Mouse (Mus musculus) frontal cortex, postnatal 10 days (tissue): Measurements from ENCODE around the gene Megf11.

Experiments
- DNase-seq, 2 experiments: peaks; one replicate each; pipeline ENCODE4 v3.0.0; 2022; ENCODE audit warnings: low spot score in 2 of 2, mixed read lengths in 1 of 2

Megf11 gene

DNA sequence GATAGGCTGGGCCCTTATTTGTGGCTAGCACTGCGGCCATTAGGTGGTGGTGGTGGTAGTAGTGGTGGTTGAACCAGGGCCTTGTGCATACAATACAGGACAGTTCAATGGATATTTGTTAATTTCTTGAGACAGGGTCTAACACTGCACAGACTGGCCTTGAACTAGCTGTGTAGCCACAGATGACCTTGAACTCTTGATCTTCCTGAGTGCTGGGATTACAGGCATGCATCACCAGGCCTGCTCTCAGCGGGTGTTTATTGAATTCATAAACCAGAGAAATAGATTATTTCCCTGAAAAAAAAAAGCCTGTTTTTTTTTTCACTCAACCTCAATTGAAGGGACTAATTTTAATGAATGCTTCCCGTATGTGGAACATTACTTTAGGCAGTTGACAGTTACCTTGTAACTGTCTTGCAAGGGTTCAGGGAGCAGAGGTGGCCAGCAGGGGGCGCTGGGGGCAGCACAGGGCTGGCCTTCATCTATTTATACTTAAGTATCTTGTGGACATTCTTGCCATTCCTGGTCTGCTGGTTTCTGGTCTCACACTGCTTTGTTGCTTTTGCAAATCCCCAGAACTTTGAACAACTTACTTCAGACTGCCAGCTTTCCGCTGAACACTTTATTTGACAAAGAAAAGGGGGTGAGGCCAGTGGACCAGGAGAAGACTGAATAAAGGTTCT lies 8.6 kb downstream of the Megf11 start:
- peak in 1 of 2 experiments; percentile 54 for DNase-seq

DNA sequence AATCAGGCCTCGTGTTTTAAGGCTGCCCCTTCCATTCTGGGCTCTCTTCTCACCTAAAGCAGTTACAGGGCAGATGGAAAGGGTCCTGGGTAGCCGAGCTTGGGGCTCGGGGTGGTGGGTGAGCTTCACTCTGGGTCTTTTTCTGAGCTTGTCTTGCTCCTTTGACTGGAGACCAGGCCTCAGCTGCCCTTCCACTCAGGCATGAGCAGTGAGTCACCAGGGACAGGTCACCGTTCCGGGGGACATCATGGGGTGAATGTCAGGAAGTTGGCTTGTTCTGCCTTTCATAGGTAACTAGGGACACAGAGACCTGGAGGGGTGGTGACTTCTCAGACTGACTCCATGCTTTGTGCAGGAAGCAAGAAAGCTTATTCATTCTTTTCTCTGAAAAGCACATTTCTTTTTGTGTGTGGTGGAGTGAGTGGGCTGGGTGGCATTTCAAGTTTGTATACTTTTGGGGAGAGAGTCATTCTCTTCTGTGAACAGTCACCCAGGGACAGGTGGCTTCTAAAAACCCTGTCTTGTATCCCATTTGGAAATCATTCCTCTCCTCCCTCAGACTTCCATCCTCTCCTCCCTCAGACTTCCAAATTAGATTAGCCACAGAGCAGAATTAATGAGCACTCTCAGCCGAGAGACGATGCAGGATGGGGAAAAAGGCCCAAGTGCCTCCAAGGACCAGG lies 10.0 kb downstream of the Megf11 start:
- no peak for DNase-seq

DNA sequence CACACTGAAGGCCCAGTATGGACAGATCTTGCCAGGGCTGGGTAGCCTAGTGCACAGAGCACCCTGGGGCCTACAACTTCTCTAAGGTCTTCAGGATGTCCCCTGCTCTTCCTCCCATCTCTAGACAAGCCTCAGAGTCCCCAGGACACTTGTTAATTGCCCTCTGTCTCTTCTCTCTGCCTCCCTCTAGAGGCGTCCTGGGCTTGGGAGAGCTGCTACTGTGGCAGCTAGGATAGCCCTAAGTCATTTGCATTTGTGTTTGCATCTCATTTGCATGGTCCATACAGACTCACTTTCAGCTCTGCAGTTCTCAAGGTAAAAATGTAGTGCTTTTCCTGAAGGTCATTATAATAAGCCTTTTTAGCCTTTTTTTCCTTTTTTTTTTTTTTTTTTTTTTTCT lies 11.7 kb downstream of the Megf11 start:
- no peak for DNase-seq

DNA sequence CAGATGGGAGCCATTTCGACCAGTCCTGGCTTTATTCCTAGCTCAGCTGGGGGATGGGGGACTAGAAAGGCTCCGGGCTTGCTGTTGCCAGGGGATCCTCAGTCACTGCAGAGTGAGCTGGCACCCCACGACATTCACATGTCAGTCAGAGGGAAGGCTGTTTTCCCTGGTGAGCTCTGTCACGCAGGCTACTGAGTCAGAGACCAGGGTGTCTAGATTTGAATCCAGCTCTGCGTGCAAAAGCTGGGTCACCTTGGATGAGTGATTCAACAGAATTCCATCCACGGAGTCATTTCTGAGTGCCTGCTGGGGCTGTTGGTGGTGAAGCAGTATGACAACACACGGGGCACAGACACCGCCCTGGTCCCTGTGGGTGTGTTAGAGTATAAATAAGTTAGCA lies 13.7 kb downstream of the Megf11 start:
- DNase-seq: no peak

DNA sequence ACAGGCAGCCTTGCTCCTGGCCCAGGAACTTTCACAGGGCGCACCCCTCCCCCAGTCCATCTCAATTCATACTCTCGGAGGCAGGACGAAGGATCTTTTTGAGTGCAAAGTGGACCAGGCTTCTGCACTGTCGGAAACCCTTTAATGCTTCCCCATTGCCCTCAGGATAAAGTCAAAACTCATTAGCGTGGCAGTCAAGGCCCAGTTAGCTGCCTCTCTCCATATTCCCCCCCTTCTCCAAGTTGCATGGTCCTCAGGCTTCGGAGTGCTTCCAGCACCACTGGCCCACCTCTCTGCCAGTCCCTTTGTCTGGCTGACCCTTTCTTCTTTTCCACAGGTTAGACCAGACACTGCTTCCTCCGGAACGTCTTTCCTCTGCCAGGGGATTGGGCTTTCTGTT lies 16.7 kb downstream of the Megf11 start:
- no peak for DNase-seq

DNA sequence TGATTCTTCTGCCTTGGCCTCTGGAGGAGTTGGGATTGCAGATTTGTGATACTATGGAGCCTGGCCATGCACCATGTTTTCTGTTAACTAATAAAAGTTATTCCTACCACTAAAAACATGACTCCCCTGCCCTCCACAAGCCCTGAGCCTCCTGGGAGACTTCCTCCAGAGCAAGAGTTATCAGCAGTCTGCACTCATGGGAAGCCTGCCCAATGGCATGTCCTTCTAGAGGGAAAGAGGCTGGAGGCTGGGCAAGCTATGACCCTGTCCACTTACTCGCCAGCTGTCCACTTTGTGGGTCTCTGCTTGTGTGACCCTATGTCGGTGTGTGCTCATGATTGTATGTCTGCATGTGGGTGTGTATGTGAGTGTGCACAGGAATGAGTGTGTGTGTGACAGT lies 21.4 kb downstream of the Megf11 start:
- DNase-seq: no peak

DNA sequence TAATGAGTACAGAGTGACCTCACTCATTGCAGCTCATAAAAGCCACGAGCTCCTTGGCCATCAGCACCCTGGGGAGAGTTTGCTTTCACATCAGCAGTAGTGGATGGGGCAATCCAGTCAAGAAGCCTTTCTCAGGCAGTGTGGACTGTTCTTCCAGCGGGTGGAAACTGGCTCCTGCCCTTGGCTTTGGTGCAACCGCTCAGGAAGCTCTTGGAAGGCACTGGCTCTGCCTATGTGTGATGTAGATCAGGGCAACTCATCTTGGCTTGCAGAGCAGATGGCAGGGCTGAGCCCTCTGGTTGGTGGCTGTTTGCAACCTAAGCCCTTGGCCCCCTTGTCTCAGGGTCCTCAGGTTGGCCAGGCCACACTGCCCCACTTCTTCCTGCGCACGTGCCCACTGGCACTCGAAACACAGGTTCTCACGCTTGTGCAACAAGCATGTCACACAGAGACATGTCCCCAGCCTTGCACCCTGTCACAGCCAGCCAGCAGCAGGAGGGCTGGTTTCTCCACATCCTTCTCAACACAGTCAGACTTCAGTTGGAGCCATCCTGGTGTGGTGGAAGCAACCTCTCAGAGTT lies 22.1 kb downstream of the Megf11 start:
- no peak for DNase-seq

DNA sequence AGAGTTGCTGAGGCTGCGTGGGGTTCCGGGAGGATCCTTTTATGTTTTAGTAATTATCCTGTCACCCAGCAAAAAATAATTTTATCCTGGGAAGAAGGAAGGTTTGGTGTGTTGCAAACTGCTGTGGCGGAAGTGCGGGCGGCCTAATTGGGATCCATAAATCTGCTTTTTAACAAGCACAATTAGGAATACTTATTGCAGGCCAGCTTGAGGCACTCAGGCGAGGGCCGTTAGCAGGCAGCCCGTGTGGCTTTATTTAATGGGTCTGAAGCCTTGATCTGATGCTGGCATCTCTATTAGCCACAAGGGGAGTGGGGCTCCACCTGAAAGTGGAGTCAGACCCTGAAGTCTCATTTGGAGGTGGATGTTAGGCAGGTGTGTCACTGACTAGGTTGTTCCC lies 23.4 kb downstream of the Megf11 start:
- no peak for DNase-seq

DNA sequence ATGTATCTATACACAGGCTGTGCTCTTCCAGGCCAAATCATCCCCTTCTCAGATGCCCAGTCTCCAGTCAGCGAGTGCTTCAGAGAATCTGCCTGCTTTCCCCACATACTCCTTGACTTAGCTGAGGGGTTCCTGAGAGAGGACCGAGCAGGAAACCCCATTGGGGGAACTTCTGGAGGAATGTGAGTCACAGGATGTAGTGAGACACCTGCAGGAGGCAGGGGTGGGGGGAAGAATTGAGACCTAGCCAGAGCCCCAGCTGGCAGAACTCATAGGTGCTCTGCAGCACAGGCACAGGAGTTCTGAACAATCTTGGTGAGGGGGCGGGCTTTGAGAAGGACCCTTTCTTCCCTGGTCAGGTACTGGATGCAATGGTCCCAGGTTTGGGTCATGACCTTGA lies 35.0 kb downstream of the Megf11 start:
- DNase-seq: no peak

DNA sequence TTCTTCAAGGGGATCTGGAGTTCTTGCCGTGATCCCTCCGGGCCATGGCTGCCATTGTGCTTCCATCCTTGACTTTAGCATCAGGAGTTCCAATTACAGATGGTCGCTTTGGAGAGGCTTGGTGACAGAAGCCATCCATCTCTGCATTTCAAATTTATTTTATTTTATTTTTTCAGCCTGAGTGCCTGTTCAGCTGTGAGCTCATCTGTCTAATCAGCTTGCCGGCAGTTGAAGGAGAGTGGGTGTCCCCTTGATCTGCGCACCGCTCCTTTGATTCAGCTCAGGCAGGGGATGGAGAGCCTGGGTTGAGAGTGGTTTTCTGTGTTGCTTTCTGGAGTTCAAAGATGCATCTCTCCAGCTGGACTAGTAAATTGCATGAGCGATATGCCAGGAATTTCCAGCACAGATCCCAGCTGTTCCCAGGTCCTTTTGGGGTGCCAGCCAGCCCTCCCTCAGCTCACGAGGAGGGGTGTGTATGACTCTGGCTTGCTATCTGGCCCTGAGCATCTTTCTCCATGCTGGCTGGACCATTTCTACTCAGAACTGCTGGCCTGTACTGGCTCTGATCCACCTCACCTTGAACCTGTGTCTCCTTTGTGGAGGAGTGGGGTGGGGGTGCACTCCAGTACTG lies 36.7 kb downstream of the Megf11 start:
- DNase-seq: no peak

DNA sequence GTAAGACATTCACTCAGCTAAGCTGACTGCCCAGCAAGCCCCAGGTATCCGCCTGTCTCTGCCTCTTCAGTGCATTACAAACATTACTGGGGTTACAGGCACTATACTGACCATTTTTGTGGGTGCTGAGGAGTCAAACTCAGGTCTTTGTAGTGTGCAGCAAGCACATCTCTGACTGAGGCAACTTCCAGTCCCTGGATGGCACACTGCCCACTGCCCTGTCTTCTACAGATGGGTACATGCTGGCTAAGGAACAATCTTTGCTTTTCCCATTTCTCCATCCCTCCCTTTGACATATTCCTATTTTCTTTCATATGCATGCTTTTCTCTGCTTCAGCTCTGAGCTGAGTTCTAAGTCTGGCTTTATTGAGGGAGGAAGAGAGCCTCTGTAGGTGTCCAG lies 38.5 kb downstream of the Megf11 start:
- DNase-seq: no peak

DNA sequence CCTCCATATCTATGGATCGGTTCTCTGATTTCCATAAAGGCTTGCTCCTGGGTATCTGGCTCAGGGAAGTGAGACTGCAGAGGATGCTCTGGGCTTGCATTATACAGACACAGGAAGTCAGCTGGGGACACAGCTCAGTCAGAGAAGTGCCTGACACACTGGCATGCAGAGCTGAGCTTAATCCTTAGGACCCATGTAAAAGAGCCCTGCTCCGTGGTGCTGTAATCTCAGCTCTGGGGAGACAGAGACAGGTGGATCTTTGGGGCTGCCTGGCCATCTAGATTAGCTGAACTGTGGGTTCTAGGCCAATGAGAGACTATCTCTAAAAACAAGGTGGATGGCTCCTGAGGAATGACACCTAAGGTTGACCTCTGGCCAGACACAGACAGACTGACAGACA lies 50.7 kb downstream of the Megf11 start:
- DNase-seq: no peak

DNA sequence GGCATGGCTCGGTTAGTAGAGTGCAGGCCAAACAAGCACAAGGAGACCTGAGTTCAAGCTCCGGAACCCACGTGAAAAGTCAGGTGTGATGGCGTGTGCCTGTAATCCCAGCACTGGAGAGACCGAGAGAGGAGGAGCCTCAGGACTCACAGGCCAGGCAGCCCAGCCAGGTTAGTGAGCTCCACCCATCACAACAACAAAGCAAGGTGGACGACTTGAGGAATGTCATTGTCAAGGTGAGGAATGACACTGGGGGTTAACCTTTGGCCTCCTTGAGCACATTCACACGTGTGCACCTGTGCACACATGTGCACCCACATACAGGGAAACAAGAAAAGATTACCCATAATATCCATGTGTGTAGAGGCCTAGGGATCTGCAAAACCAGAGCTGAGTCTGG lies 54.7 kb downstream of the Megf11 start:
- DNase-seq: no peak

DNA sequence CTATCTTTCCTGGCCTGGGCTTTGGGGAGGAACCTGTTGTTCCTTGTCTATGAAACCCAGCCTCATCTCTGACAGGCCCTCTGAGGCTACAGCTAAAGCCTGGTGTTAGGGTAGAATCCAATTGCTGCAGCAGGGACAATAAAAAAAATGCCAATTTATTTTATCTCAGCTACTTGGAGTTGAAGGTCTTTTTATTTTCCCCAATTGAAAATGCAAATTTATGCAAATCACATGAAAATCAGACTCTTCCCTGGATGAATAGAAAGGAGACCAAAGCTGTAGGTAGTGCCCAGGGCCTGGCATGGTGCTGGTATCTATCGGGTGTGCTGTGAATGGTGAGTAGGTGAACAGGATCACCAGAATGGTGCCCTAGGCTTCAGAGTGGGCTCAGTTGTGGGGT lies 60.6 kb downstream of the Megf11 start:
- no peak for DNase-seq

DNA sequence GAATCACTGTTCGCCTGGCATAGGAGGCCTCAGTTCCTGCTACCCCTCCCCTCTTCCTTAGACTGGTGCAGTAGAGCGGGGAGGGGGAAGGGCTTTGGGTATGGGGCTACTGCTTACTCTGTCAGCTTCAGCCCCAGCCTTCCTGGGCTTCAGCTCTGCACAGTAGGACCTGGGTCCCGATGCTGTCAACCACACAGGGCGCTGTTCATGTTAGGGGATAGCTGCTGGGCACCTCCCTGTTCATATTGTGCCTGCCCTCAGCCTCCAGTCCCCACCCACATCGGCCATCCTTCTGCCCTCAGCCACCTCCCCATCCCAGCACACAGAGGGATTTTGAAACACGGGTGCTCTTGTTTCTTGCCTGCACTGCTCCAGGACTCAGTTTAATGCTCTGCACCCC lies 61.6 kb downstream of the Megf11 start:
- DNase-seq: no peak

DNA sequence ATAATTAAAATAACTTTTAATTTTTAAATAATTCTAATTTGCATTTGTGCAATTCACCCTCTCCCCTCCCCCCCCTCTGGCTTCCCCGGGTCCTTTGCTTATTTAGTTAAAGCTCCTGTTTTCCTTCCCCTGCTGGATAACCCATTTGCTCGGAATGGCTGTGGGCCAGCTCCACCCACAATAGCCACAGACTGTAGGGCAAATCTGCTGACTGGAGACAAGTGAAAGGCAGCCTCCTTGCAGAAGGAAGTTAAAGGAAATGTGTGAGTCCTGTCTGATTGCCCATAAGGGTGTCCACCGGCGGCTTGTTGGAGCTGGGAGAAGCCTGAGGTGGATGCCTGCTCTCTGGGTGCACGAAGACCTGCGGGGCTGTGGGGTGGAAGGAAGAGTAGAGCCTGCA lies 62.1 kb downstream of the Megf11 start:
- peak in 1 of 2 experiments; percentile 37 for DNase-seq

DNA sequence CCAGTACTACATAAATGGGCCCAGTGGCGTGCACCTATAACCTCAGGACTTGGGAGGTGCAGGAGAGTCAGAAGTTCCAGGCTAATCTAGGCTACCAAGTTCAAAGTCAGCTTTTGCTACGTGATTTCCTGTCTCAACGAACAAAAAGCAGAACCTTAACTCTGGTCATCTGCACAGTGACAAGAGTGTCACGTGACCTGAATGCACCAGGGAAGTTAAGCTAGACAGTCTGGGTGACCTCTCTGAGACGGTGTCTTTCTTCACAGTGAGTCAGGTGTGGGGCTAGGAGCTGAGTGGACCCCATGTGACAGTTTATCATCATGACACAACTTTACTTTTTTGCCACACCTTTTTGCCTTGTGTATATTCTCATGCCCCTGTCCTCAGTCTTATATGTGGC lies 67.3 kb downstream of the Megf11 start:
- no peak for DNase-seq

DNA sequence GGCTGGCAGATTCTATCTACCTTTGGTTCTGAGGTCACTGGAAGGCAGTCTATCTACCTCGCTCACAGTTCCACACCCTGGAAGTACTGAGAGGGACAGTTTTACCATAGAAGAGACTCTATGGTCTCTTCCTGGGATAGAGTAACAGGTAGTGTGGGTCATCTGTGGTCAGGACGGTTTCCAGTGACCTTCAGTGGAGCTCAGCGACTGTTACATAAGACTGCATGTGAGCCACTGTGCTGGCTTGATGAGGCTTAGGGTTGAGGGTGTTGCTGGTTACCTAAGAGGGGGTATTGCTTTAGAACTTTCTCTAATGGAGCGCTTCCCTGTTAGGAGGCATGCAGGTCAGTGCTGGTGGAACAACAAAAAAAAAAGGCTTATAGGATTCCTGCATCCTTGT lies 68.8 kb downstream of the Megf11 start:
- no peak for DNase-seq

DNA sequence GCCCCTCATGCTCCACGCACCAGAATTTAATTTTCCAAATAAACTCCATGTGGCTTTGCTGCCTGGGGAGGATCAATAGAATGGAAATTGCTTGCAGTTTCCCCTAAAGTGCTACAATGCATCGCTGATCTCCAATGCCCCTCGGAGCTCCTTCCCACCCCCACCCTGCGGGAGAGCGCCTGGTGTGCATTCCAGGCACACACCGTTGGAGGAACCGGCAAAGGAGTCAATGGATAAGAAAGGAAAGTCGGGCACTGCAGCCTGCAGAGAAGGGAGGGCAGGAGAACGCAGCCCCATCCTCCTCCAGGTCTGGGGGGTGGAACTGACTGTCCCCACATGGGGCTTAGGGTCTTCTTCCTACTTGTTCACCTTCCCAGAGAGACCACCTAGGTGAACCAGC lies 70.5 kb downstream of the Megf11 start:
- no peak for DNase-seq

DNA sequence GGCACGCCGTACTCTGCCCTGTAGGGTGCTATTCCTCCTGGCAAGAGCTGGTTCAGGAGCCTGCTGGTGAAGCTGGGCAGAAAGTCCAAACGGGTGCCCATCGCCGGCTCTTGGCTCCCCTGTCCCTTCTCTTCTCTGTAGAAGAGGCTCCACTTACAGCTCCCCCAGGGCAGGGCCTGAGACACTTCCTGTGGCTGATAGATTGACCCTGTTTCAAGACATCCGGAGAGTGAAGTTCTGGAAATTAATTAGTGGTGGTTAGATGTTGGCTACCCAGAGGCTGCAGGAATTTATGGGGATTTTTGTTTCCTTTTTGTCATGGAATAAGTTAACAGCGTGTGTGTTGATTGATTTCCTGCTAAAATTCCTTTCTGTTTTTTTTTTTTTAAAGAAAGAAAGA lies 72.2 kb downstream of the Megf11 start:
- DNase-seq: no peak

DNA sequence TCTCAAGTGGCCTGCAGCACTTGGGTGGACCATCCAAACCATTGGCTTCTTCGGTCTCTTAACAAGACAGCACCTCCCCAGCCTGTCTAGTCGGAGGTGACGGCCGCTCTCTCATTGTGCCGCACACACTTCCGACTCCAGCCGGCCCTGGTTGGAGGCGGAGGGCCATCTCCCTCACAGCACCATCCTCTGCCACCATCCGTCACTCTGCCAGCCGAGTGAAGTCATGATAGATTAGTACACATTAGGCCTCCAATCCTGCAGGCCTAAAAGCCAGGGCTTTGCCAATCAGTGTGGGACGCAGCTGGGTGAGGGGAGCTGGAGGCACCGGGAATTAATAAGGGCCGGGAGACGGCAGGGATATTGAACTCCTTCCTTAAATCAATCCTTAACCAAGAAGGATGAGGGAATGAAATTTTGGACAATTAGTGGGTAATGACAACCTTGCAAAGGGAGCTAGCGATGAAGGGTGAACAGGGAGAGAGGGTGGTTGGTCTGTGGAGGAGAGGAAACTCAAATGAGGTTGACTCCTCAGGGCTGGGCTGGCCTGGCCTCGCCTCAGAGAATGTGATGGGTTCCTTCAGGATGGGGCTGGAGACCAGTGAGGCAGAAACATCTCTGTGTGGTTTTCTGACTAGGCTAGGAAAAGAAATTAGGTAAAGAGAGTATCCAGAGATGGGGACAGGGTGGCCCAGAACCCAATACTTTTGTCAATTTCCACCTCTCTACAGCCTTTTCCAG lies 76.3 kb downstream of the Megf11 start:
- DNase-seq: no peak

DNA sequence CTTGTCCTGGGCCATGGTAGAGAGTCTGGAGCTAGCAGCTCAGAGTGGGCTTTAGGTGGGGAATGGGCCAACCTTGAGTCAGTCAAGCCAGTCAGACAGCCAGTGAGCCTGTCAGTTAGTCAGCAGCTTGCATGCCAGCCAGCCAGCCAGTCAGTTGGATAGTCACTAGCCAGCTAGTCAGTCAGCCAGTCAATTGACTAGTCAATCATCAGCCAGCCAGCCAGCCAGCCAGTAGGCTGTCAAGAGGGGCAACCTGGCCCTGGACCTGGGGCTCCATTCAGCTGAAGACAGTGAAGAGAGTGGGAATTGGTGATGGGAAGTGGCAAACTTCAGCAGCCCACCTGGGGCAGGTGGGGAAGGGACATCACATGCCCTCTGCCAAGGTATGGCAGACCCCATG lies 77.4 kb downstream of the Megf11 start:
- DNase-seq: no peak
